Mouse (Mus musculus) heart, adult 2 months (tissue): Measurements from ENCODE around the gene Frrs1l. TPM values are rescaled to one million over a fixed set of nuclear protein-coding genes. Genes with fewer than 3 reads are reported as not detected.

Source experiments
- DNase-seq, 2 experiments: peaks; one replicate each; pipeline ENCODE4 v3.0.0; 2021
- H3K27ac ChIP-seq: fragments of 200-600 bp; 2 replicates; pipeline ENCODE4 v1.8.1; 2022
- H3K27me3 ChIP-seq: fragments of 200-500 bp; 2 replicates; pipeline ENCODE4 v1.6.1; 2012; ENCODE audit warnings: mild to moderate bottlenecking, low read length, inconsistent platforms, mixed read lengths; ENCODE audit not compliant: control insufficient read depth, insufficient read depth
- H3K36me3 ChIP-seq: fragments of 200-500 bp; 2 replicates; pipeline ENCODE4 v1.6.1; 2012; ENCODE audit warnings: low read length, inconsistent platforms; ENCODE audit not compliant: control insufficient read depth, insufficient read depth
- H3K4me1 ChIP-seq: fragments of 200-500 bp; 2 replicates; pipeline ENCODE4 v1.6.1; 2011; ENCODE audit warnings: low read length; ENCODE audit not compliant: control insufficient read depth, insufficient read depth
- H3K4me3 ChIP-seq: fragments of 200-600 bp; 2 replicates; pipeline ENCODE4 v1.8.1; 2022
- H3K79me2 ChIP-seq: fragments of 200-500 bp; replicated peaks from 2 replicates; pipeline ENCODE4 v1.6.1; 2012; ENCODE audit warnings: mild to moderate bottlenecking, inconsistent platforms, low read length, moderate library complexity, mixed read lengths; ENCODE audit not compliant: control insufficient read depth, insufficient read depth
- H3K9ac ChIP-seq: fragments of 200-500 bp; 2 replicates; pipeline ENCODE4 v1.6.1; 2012; ENCODE audit warnings: low read depth, mild to moderate bottlenecking, control low read depth, inconsistent platforms, low read length, mixed read lengths
- CTCF ChIP-seq: fragments of 200-600 bp; IDR thresholded peaks from 2 replicates; pipeline ENCODE4 v1.8.1; 2022; ENCODE audit warnings: antibody characterized with exemption, mild to moderate bottlenecking, moderate library complexity
- EP300 ChIP-seq: fragments of 200-500 bp; IDR thresholded peaks from 2 replicates; pipeline ENCODE4 v1.6.1; 2011; ENCODE audit warnings: low read depth, low read length, control low read depth; ENCODE audit not compliant: insufficient read depth
- POLR2A ChIP-seq: fragments of 200-500 bp; IDR thresholded peaks from 2 replicates; pipeline ENCODE4 v1.6.1; 2011; ENCODE audit warnings: mild to moderate bottlenecking, low read depth, low read length, control low read depth; ENCODE audit not compliant: insufficient read depth
- WGBS: fragments of 180-500 bp; shearing (Covaris S2); methylation state at CpG from one replicate; pipeline ENCODE4 v1.1.7; 2018; 5-methylcytosine and 5-hydroxymethylcytosine counted together
- intact Hi-C: fragments of 180-260 bp; cut with DNase I; formaldehyde crosslinking; loops from one replicate; pipeline ENCODE4 v1.15.1; 2025
- polyA plus RNA-seq: library from polyadenylated mRNA; depleted of rRNA; stranded (reverse); fragments of >200 nt; gene quantifications from 2 replicates; pipeline ENCODE4 v1.2.3, GENCODE M21; 2012; rRNA removed
- total RNA-seq, 2 experiments: library from RNA; stranded (reverse); gene quantifications; 2 replicates each; pipeline ENCODE4 v1.2.3; 2021

Frrs1l gene
- total and polyA plus RNA-seq, 3 experiments: 0.03 to 0.06 (median 0.05) TPM

GRCm38 (mm10) chr4:56909568-56909967, 80.6 kb downstream of the Frrs1l start:
- no peak overlapping the region for H3K27ac ChIP-seq
- no peak for DNase-seq
- no peaks in the 10 kb centered on the region for H3K79me2 ChIP-seq
- peaks cover 7% of the 10 kb centered on the region for H3K36me3 ChIP-seq
- TF ChIP-seq POLR2A: no peak
- TF ChIP-seq EP300: no peak
- no peak for TF ChIP-seq CTCF
- H3K27me3 ChIP-seq: no peaks in the 10 kb centered on the region
- H3K9ac ChIP-seq: no peak overlapping the region
- H3K4me1 ChIP-seq: no peaks in the 10 kb centered on the region
- intact Hi-C loops: no loop called here
- H3K4me3 ChIP-seq: no peak overlapping the region
- 83% methylated on average over 3 of the region's 3 CpGs for WGBS

GRCm38 (mm10) chr4:56907671-56908070, 82.5 kb downstream of the Frrs1l start:
- Histone ChIP-seq H3K36me3 (peaks cover 7% of the 10 kb centered on the region), H3K27ac (no peak overlapping the region), H3K27me3 (no peaks in the 10 kb centered on the region), H3K4me3 (no peak overlapping the region), H3K9ac (no peak overlapping the region), H3K79me2 (no peaks in the 10 kb centered on the region), H3K4me1 (no peaks in the 10 kb centered on the region)
- TF ChIP-seq POLR2A: no peak
- TF ChIP-seq EP300: no peak
- no peak for TF ChIP-seq CTCF
- intact Hi-C loops: no loop called here
- no peak for DNase-seq
- 90% methylated on average over 5 of the region's 5 CpGs for WGBS

Other genes with a start within 250 kb of the Frrs1l start
- gene Actl7b, start 248.9 kb downstream of the Frrs1l start, total RNA-seq: not detected
- gene Actl7b, start 248.9 kb downstream of the Frrs1l start, polyA plus RNA-seq: 0.64 and 0.74 TPM in 2 replicates
- gene Actl7a, start 247.0 kb downstream of the Frrs1l start, total RNA-seq: not detected
- 0.23 and 0.37 TPM in 2 replicates for gene Actl7a, start 247.0 kb downstream of the Frrs1l start, polyA plus RNA-seq
- gene Elp1, start 188.1 kb downstream of the Frrs1l start, total RNA-seq: 10 to 100 TPM; 17.0 to 19.8 TPM
- gene Elp1, start 188.1 kb downstream of the Frrs1l start, polyA plus RNA-seq: 13.7 and 20.8 TPM in 2 replicates
- gene Fam206a, start 188.0 kb downstream of the Frrs1l start, total RNA-seq: 1 to 10 TPM; 2.0 to 2.2 TPM
- gene Fam206a, start 188.0 kb downstream of the Frrs1l start, polyA plus RNA-seq: 1.9 TPM in 2 replicates
- gene Ctnnal1, start 125.2 kb downstream of the Frrs1l start, total RNA-seq: 10 to 100 TPM; 30.8 to 31.9 TPM
- gene Ctnnal1, start 125.2 kb downstream of the Frrs1l start, polyA plus RNA-seq: 6.5 and 12.7 TPM in 2 replicates
- gene Tmem245, start 43.0 kb downstream of the Frrs1l start, total RNA-seq: 10 to 100 TPM; 66.3 to 77.3 TPM
- gene Tmem245, start 43.0 kb downstream of the Frrs1l start, polyA plus RNA-seq: 24.0 and 42.0 TPM in 2 replicates
- gene Epb41l4b, start 153.0 kb upstream of the Frrs1l start, total RNA-seq: 1 to 10 TPM; 2.6 to 3.0 TPM
- gene Epb41l4b, start 153.0 kb upstream of the Frrs1l start, polyA plus RNA-seq: 1.9 and 2.3 TPM in 2 replicates